Mouse (Mus musculus) stomach, postnatal 0 days (tissue): ENCODE measurements around the gene Cxcl12. TPM values are rescaled to one million over a fixed set of nuclear protein-coding genes. Genes with fewer than 3 reads are reported as not detected.

Source experiments
- ATAC-seq: fragments of 200-750 bp; cut with Nextera tagmentation; 2 replicates; pipeline ENCODE4 v1.8.0; 2017; ENCODE audit not compliant: low FRiP score, low TSS enrichment
- DNase-seq: peaks from one replicate; pipeline ENCODE4 v3.0.0-alpha.2; 2016; ENCODE audit warnings: low spot score
- H3K27ac ChIP-seq: fragments of 300-500 bp; sonication (generic); replicated peaks from 2 replicates; pipeline ENCODE4 v1.5.1; 2014; ENCODE audit warnings: mild to moderate bottlenecking, control low read depth
- H3K27me3 ChIP-seq: fragments of 300-500 bp; sonication (generic); 2 replicates; pipeline ENCODE4 v1.6.1; 2014; ENCODE audit warnings: low read length; ENCODE audit not compliant: control insufficient read depth, insufficient read depth
- H3K36me3 ChIP-seq: fragments of 300-500 bp; sonication (generic); 2 replicates; pipeline ENCODE4 v1.6.1; 2014; ENCODE audit warnings: low read length, mixed read lengths; ENCODE audit not compliant: control insufficient read depth, insufficient read depth
- H3K4me1 ChIP-seq: fragments of 300-500 bp; sonication (generic); replicated peaks from 2 replicates; pipeline ENCODE4 v1.6.1; 2014; ENCODE audit warnings: antibody characterized with exemption; ENCODE audit not compliant: control insufficient read depth, insufficient read depth
- H3K4me2 ChIP-seq: fragments of 300-500 bp; sonication (generic); replicated peaks from 2 replicates; pipeline ENCODE4 v1.6.1; 2014; ENCODE audit warnings: low read depth, mild to moderate bottlenecking, control low read depth, moderate library complexity
- H3K4me3 ChIP-seq: fragments of 300-500 bp; sonication (generic); 2 replicates; pipeline ENCODE4 v1.5.1; 2014; ENCODE audit warnings: low read depth, low read length, control low read depth
- H3K9ac ChIP-seq: fragments of 300-500 bp; sonication (generic); 2 replicates; pipeline ENCODE4 v1.6.1; 2014; ENCODE audit warnings: mild to moderate bottlenecking, low read length, control low read depth, mixed read lengths
- H3K9me3 ChIP-seq: fragments of 300-500 bp; sonication (generic); 2 replicates; pipeline ENCODE4 v1.6.1; 2016; ENCODE audit warnings: low read length; ENCODE audit not compliant: control insufficient read depth
- CTCF ChIP-seq: IDR thresholded peaks from 2 replicates; pipeline ENCODE4 v1.5.1; 2016; ENCODE audit warnings: antibody characterized with exemption, low read depth, mild to moderate bottlenecking, moderate library complexity
- EP300 ChIP-seq: optimal IDR thresholded peaks from 2 replicates; pipeline ENCODE3; 2016; ENCODE audit warnings: antibody characterized with exemption
- WGBS: fragments of 180-500 bp; shearing (Covaris S2); extraction: QIAGEN DNeasy Blood & Tissue Kit; methylation state at CpG from one replicate; pipeline ENCODE4 v1.1.7; 2014; 5-methylcytosine and 5-hydroxymethylcytosine counted together
- polyA plus RNA-seq: library from polyadenylated mRNA; unstranded; fragments of >200 nt; fragmentation: Nextera tagmentation; extraction: Ambion mirVana; gene quantifications from 2 replicates; pipeline ENCODE4 v1.2.1, GENCODE M21; 2015

Gene Cxcl12
- polyA plus RNA-seq, 1 experiment from 2014 or later, result 61.1 TPM

- Histone ChIP-seq H3K36me3 (no peaks in the 10 kb centered on the region), H3K27ac (no peak overlapping the region), H3K27me3 (no peaks in the 10 kb centered on the region; the same call in 1 of the 2 replicates), H3K9me3 (no peaks in the 10 kb centered on the region), H3K4me1 (peaks cover 3% of the 10 kb centered on the region; the same call in 1 of the 2 replicates), H3K9ac (no peak overlapping the region; the same call in 1 of the 2 replicates), H3K4me3 (peak overlapping the region; percentile 63), H3K4me2 (peak overlapping the region; percentile 91)
- DNase-seq (no peak), ATAC-seq (no peak)
- WGBS, result 35% methylated on average over 10 of the region's 10 CpGs
- TF ChIP-seq CTCF (no peak), EP300 (no peak)
Observed at GRCm38 (mm10) chr6:117169910-117170747, 1.8 kb downstream of the Cxcl12 start.

- 72% methylated on average over 6 of the region's 6 CpGs for WGBS
- H3K4me2 ChIP-seq, result no peak overlapping the region
- TF ChIP-seq CTCF, result no peak
- no peak for TF ChIP-seq EP300
Observed at GRCm38 (mm10) chr6:117172358-117172757, 4.0 kb downstream of the Cxcl12 start.

GRCm38 (mm10) chr6:117173876-117174275, 5.5 kb downstream of the Cxcl12 start:
- no peak for TF ChIP-seq EP300
- peak; percentile 92 for TF ChIP-seq CTCF
- DNase-seq, result peak; percentile 85
- Histone ChIP-seq H3K4me3 (no peak overlapping the region), H3K36me3 (no peaks in the 10 kb centered on the region), H3K27me3 (no peaks in the 10 kb centered on the region; the same call in 1 of the 2 replicates), H3K4me2 (no peak overlapping the region), H3K9me3 (no peaks in the 10 kb centered on the region), H3K27ac (no peak overlapping the region), H3K4me1 (peaks cover under 1% of the 10 kb centered on the region; the same call in 1 of the 2 replicates), H3K9ac (no peak overlapping the region)
- ATAC-seq, result peak; percentile 79
- 21% methylated on average over 11 of the region's 11 CpGs for WGBS

More at GRCm38 (mm10) chr6:117172358-117172757, 4.0 kb downstream of the Cxcl12 start:
- no peak for ATAC-seq
- Histone ChIP-seq H3K36me3 (no peaks in the 10 kb centered on the region), H3K27me3 (no peaks in the 10 kb centered on the region; the same call in 1 of the 2 replicates), H3K9me3 (no peaks in the 10 kb centered on the region), H3K4me3 (no peak overlapping the region), H3K9ac (no peak overlapping the region), H3K27ac (no peak overlapping the region), H3K4me1 (peaks cover 3% of the 10 kb centered on the region; the same call in 1 of the 2 replicates)
- DNase-seq, result no peak

GRCm38 (mm10) chr6:117175113-117175793, 6.9 kb downstream of the Cxcl12 start:
- H3K27ac ChIP-seq, result no peak overlapping the region
- H3K36me3 ChIP-seq, result no peaks in the 10 kb centered on the region
- no peaks in the 10 kb centered on the region for H3K9me3 ChIP-seq
- ATAC-seq (no peak), DNase-seq (no peak)
- no peak overlapping the region for H3K4me3 ChIP-seq
- no peak overlapping the region for H3K4me2 ChIP-seq
- no peak for TF ChIP-seq EP300
- TF ChIP-seq CTCF, result no peak
- H3K4me1 ChIP-seq, result no peaks in the 10 kb centered on the region
- H3K9ac ChIP-seq, result no peak overlapping the region
- no peaks in the 10 kb centered on the region; the same call in 1 of the 2 replicates for H3K27me3 ChIP-seq
- 61% methylated on average over 2 of the region's 2 CpGs for WGBS

- H3K4me3 ChIP-seq, result no peak overlapping the region
- TF ChIP-seq EP300, result no peak
- TF ChIP-seq CTCF, result peak; percentile 57
Observed at GRCm38 (mm10) chr6:117176406-117176805, 8.1 kb downstream of the Cxcl12 start.

More at GRCm38 (mm10) chr6:117176406-117176805, 8.1 kb downstream of the Cxcl12 start:
- Histone ChIP-seq H3K27me3 (no peaks in the 10 kb centered on the region; the same call in 1 of the 2 replicates), H3K4me2 (no peak overlapping the region), H3K27ac (no peak overlapping the region), H3K9me3 (no peaks in the 10 kb centered on the region), H3K9ac (no peak overlapping the region), H3K36me3 (no peaks in the 10 kb centered on the region), H3K4me1 (no peaks in the 10 kb centered on the region)
- peak; percentile 18 for DNase-seq
- ATAC-seq, result no peak
- WGBS, result 42% methylated on average over 5 of the region's 5 CpGs
